In genomic region chr4:147943005-147943404, GRCm38 (mm10) we compare ENCODE assay signal across 1 mouse cellular context.
TF ChIP-seq lines count a peak whose summit lies in the region.

No protein-coding gene starts in this region.

TF ChIP-seq in CH12.LX, 34 proteins besides CTCF, POLR2A, EP300 and RAD21 (continued from another document):
- TF ChIP-seq NELFE (IDR thresholded peaks at IDR 0.05; ENCODE audit: low read depth, low read length) (no peak), CHD1 (IDR thresholded peaks at IDR 0.05; ENCODE audit: low read depth, low read length) (no peak), RCOR1 (conservative IDR thresholded peaks at IDR 0.05; ENCODE audit: low read depth, low read length) (no peak), ZMIZ1 (IDR thresholded peaks at IDR 0.05; ENCODE audit: low read depth, low read length) (no peak), SIN3A (IDR thresholded peaks at IDR 0.05; ENCODE audit: low read length) (no peak), ELF1 (IDR thresholded peaks at IDR 0.05; ENCODE audit: low read depth, low read length) (no peak), MYC (IDR thresholded peaks at IDR 0.05; ENCODE audit: low read depth, low read length) (no peak), BHLHE40 (IDR thresholded peaks at IDR 0.05; ENCODE audit: low read depth, low read length) (no peak), SMC3 (IDR thresholded peaks at IDR 0.05; ENCODE audit: low read depth, low read length) (no peak), E2F4 (IDR thresholded peaks at IDR 0.05; ENCODE audit: insufficient replicate concordance, low read depth, low read length) (no peak), ETS1 (conservative IDR thresholded peaks at IDR 0.05; ENCODE audit: low read depth, low read length) (no peak), MAX (IDR thresholded peaks at IDR 0.05; ENCODE audit: low read length) (no peak)
